In the genomic region with DNA sequence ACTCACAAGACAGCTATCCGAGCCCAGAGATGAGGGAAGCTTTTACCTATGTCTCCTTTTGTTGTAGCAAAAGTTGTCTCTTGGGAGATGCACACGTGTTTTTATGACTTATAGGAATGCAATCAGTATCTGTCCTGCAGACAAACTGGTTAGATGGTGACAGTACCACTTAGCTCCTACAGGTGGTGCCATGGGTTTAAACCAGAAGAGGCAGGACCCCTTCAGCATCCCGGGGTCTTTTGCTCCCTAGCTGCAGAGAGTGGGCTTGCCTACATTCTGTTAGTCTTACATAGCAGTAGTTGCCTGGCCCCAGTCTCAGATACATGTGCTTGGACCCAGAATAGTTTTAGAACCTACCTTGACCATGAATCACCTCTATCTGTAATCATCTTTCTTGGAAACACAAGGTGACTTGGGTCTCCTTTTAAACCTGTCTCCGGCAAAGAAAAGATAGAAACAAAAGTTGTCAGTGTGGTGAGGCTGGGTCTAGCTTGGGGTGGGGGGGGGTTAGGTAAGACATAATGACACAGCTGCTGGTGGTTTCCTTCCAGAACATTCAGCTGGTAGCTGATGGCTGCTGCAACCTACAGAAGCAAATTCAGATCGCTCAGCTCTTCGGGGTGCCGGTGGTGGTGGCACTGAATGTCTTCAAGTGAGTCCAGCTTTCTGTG, we compare ENCODE assay signal across 10 mouse cellular contexts.
A peak's percentile ranks its signal among the peaks of the same experiment; 100 is the strongest.
DNase-seq lines count a peak whose midpoint lies in the region; ATAC-seq and TF ChIP-seq lines count a peak whose summit lies in the region.
"Had no signal": no experiment of that assay in that cellular context is flagged by ENCODE, and none has a peak within 500 bp of the region (broad histone marks: within the 10 kb centered on the region; RNA-seq: fewer than 3 reads in every experiment).

No protein-coding gene starts in this region.

- TF ChIP-seq POLR2A in bone marrow, adult 2 months (IDR thresholded peaks at IDR 0.05; ENCODE audit: borderline replicate concordance, control insufficient read depth, low read depth, low read length), result no peak

- TF ChIP-seq CTCF in bone marrow, adult 2 months (IDR thresholded peaks at IDR 0.05; ENCODE audit: control insufficient read depth, insufficient read depth, low read length), result peak; percentile 36; the same call in 1 of the 2 replicates

- H3K4me2 ChIP-seq in hindbrain, embryonic 11.5 days (replicated peaks; ENCODE audit: low read depth, low read length), result no peak overlapping the region
- no peak overlapping the region for H3K4me2 ChIP-seq in hindbrain, embryonic 16.5 days (ENCODE audit: low read length)
- H3K4me2 ChIP-seq in hindbrain, embryonic 14.5 days (replicated peaks), result no peak overlapping the region
- H3K4me2 ChIP-seq in stomach, embryonic 16.5 days (ENCODE audit: low read depth, low read length), result no peak overlapping the region
- H3K4me2 ChIP-seq: hindbrain, embryonic 15.5 days; neural tube, embryonic 13.5 days had no signal

- H3K36me3 ChIP-seq in hindbrain, embryonic 11.5 days (ENCODE audit: control insufficient read depth, insufficient read depth, low read length), result 0 out of 2 replicates have a peak, but pooled peaks cover 2% of the 10 kb centered on the region
- no peaks in the 10 kb centered on the region for H3K36me3 ChIP-seq in hindbrain, embryonic 16.5 days (ENCODE audit: control insufficient read depth, insufficient read depth, low read length)
- H3K36me3 ChIP-seq in hindbrain, embryonic 14.5 days (replicated peaks; ENCODE audit: control insufficient read depth, insufficient read depth), result no peaks in the 10 kb centered on the region
- H3K36me3 ChIP-seq in stomach, embryonic 16.5 days (ENCODE audit: control insufficient read depth, insufficient read depth, low read length), result no peaks in the 10 kb centered on the region
- H3K36me3 ChIP-seq: hindbrain, embryonic 15.5 days; neural tube, embryonic 13.5 days had no signal

- H3K27ac ChIP-seq in hindbrain, embryonic 11.5 days (ENCODE audit: low read depth, low read length), result no peak overlapping the region
- H3K27ac ChIP-seq in hindbrain, embryonic 16.5 days (ENCODE audit: low read depth, low read length), result no peak overlapping the region
- H3K27ac ChIP-seq in bone marrow, adult 2 months (ENCODE audit: control insufficient read depth, insufficient read depth, low read depth, low read length, poor library complexity), result no peak overlapping the region
- no peak overlapping the region for H3K27ac ChIP-seq in hindbrain, embryonic 14.5 days
- no peak overlapping the region for H3K27ac ChIP-seq in stomach, embryonic 16.5 days (ENCODE audit: low read length)
- H3K27ac ChIP-seq: hindbrain, embryonic 15.5 days; neural tube, embryonic 13.5 days had no signal

- no peak for ATAC-seq in hindbrain, embryonic 11.5 days (ENCODE audit: low FRiP score)
- no peak for ATAC-seq in hindbrain, embryonic 16.5 days
- ATAC-seq in hindbrain, embryonic 14.5 days (ENCODE audit: low FRiP score), result 0 out of 2 replicates have a peak, but pooled peaks have one; percentile 57
- ATAC-seq in stomach, embryonic 16.5 days (ENCODE audit: insufficient read depth, low FRiP score), result peak; percentile 60; the same call in 1 of the 2 replicates

- no peaks in the 10 kb centered on the region for H3K9me3 ChIP-seq in hindbrain, embryonic 11.5 days (ENCODE audit: control insufficient read depth, low read length)
- no peaks in the 10 kb centered on the region for H3K9me3 ChIP-seq in hindbrain, embryonic 16.5 days (ENCODE audit: control insufficient read depth, low read length)
- H3K9me3 ChIP-seq in hindbrain, embryonic 14.5 days (ENCODE audit: control insufficient read depth, low read length), result no peaks in the 10 kb centered on the region
- H3K9me3 ChIP-seq in stomach, embryonic 16.5 days (replicated peaks; ENCODE audit: control insufficient read depth, low read length), result no peaks in the 10 kb centered on the region
- H3K9me3 ChIP-seq: hindbrain, embryonic 15.5 days; neural tube, embryonic 13.5 days had no signal

- no peak overlapping the region for H3K9ac ChIP-seq in hindbrain, embryonic 11.5 days (ENCODE audit: low read depth, low read length)
- H3K9ac ChIP-seq in hindbrain, embryonic 16.5 days (ENCODE audit: low read depth, low read length), result no peak overlapping the region
- no peak overlapping the region for H3K9ac ChIP-seq in hindbrain, embryonic 14.5 days
- no peak overlapping the region for H3K9ac ChIP-seq in stomach, embryonic 16.5 days (ENCODE audit: low read length)
- H3K9ac ChIP-seq: hindbrain, embryonic 15.5 days; neural tube, embryonic 13.5 days had no signal

- no peak overlapping the region for H3K4me3 ChIP-seq in hindbrain, embryonic 11.5 days (ENCODE audit: low read depth, low read length)
- H3K4me3 ChIP-seq in hindbrain, embryonic 16.5 days (ENCODE audit: low read length), result no peak overlapping the region
- H3K4me3 ChIP-seq in bone marrow, adult 2 months (replicated peaks; ENCODE audit: control insufficient read depth, low read depth, low read length), result no peak overlapping the region
- no peak overlapping the region for H3K4me3 ChIP-seq in hindbrain, embryonic 14.5 days (replicated peaks; ENCODE audit: low read length)
- no peak overlapping the region for H3K4me3 ChIP-seq in stomach, embryonic 16.5 days (replicated peaks; ENCODE audit: low read length)
- H3K4me3 ChIP-seq: hindbrain, embryonic 15.5 days; neural tube, embryonic 13.5 days had no signal

- no peaks in the 10 kb centered on the region for H3K27me3 ChIP-seq in hindbrain, embryonic 11.5 days (ENCODE audit: control insufficient read depth, insufficient read depth, low read length)
- H3K27me3 ChIP-seq in hindbrain, embryonic 16.5 days (replicated peaks; ENCODE audit: control insufficient read depth, insufficient read depth, low read length), result no peaks in the 10 kb centered on the region
- no peaks in the 10 kb centered on the region for H3K27me3 ChIP-seq in hindbrain, embryonic 14.5 days (ENCODE audit: control insufficient read depth, insufficient read depth, low read length)
- no peaks in the 10 kb centered on the region for H3K27me3 ChIP-seq in stomach, embryonic 16.5 days (ENCODE audit: control insufficient read depth, insufficient read depth, low read length)
- H3K27me3 ChIP-seq: hindbrain, embryonic 15.5 days; neural tube, embryonic 13.5 days had no signal

- peak; percentile 65 for DNase-seq in hindbrain, embryonic 11.5 days (ENCODE audit: low spot score)
- peak; percentile 47 for DNase-seq in CD4-positive, CD25-positive, alpha-beta regulatory T cell, adult 2 months (ENCODE audit: low read depth, low spot score)
- DNase-seq in hindbrain, embryonic 14.5 days (ENCODE audit: low spot score), result no peak
- no peak for DNase-seq in gastrocnemius, postnatal 4 days (ENCODE audit: low spot score in 2 of 2)
- no peak for DNase-seq in urinary bladder, postnatal 36 days (ENCODE audit: low spot score in 2 of 2)

- H3K4me1 ChIP-seq in hindbrain, embryonic 11.5 days (replicated peaks; ENCODE audit: control insufficient read depth, insufficient read depth, low read length), result no peaks in the 10 kb centered on the region
- no peaks in the 10 kb centered on the region for H3K4me1 ChIP-seq in hindbrain, embryonic 16.5 days (ENCODE audit: control insufficient read depth, insufficient read depth, low read depth, low read length)
- H3K4me1 ChIP-seq in bone marrow, adult 2 months (ENCODE audit: control insufficient read depth, insufficient read depth, low read length), result no peaks in the 10 kb centered on the region
- H3K4me1 ChIP-seq in hindbrain, embryonic 14.5 days (replicated peaks; ENCODE audit: control insufficient read depth, insufficient read depth, low read length), result no peaks in the 10 kb centered on the region
- no peaks in the 10 kb centered on the region for H3K4me1 ChIP-seq in stomach, embryonic 16.5 days (ENCODE audit: control insufficient read depth, insufficient read depth, low read length)
- H3K4me1 ChIP-seq: hindbrain, embryonic 15.5 days had no signal

- WGBS in hindbrain, embryonic 11.5 days, result 76% methylated on average over 7 of the region's 7 CpGs
- 75% methylated on average over 7 of the region's 7 CpGs for WGBS in hindbrain, embryonic 16.5 days
- 71% methylated on average over 7 of the region's 7 CpGs for WGBS in bone marrow, adult 2 months
- 78% methylated on average over 7 of the region's 7 CpGs for WGBS in hindbrain, embryonic 14.5 days
- WGBS in stomach, embryonic 16.5 days, result 68% methylated on average over 7 of the region's 7 CpGs

Comparison
In these comparisons a context has a peak if more than half of its experiments do, and no peak if none do; other contexts are left out.
1. ATAC-seq: peak in hindbrain, embryonic 14.5 days (single experiment) and stomach, embryonic 16.5 days (single experiment); none in hindbrain, embryonic 11.5 days (single experiment) and hindbrain, embryonic 16.5 days (single experiment).
2. DNase-seq: peak in hindbrain, embryonic 11.5 days (single experiment) and CD4-positive, CD25-positive, alpha-beta regulatory T cell, adult 2 months (single experiment); none in hindbrain, embryonic 14.5 days (single experiment), gastrocnemius, postnatal 4 days (0 of 2) and urinary bladder, postnatal 36 days (0 of 2).